In the genomic region with DNA sequence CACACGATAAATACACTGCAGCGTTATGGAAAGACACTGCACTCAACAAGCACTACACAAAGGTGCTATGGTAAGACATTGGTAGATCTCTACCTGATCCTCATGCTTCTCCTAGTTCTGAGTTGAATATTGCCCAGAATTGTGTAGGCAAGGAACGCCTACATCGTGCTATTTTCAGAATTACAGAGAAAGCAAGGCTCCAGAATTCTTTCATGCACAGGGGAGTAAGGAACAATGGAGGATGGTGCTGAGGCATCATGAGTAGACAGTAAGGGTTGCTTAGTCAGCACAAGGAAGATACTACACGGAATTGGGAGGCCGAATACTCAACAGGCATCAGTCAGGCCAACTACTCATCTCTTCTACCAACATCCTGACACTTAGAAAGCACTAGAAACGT, we compare ENCODE assay signal across 27 mouse cellular contexts.
DNase-seq lines count a peak whose midpoint lies in the region; ATAC-seq and TF ChIP-seq lines count a peak whose summit lies in the region.
"Had no signal": no experiment of that assay in that cellular context is flagged by ENCODE, and none has a peak within 500 bp of the region (broad histone marks: within the 10 kb centered on the region; RNA-seq: fewer than 3 reads in every experiment).

No protein-coding gene starts in this region.

- no peak overlapping the region for H3K4me3 ChIP-seq in gastrocnemius, adult 2 months
- H3K4me3 ChIP-seq: embryonic facial prominence, embryonic 13.5 days; embryonic facial prominence, embryonic 15.5 days; erythroblast, embryonic 14.5 days; forebrain, embryonic 10.5 days; forebrain, embryonic 12.5 days had no signal

- peak; percentile 86 for ATAC-seq in frontal cortex, adult (ENCODE audit: low TSS enrichment)
- ATAC-seq: activated CD4-positive, CD25-positive, alpha-beta regulatory T cell, adult 4 months; CD4-positive, CD25-positive, alpha-beta regulatory T cell, adult 4 months; forebrain, embryonic 14.5 days; Patski had no signal

- no peak for DNase-seq in frontal cortex, postnatal 25 days (ENCODE audit: low spot score in 2 of 2)
- DNase-seq in left cerebral cortex, adult 9 months (ENCODE audit: low spot score in 2 of 2): peak; percentile 14 to 35
- DNase-seq in left cerebral cortex, postnatal 36 days (ENCODE audit: low spot score in 2 of 2): no peak
- peak; percentile 31 for DNase-seq in right cerebral cortex, adult 18-20 months
- DNase-seq in right cerebral cortex, adult 2 months (ENCODE audit: low spot score in 2 of 2): no peak
- DNase-seq in gastrocnemius, adult 2 months: no peak
- DNase-seq: adrenal gland, adult 8-10 months; adrenal gland, postnatal 14 days; adrenal gland, postnatal 36 days; B cell, adult 2 months; cerebellum, adult 11 months; cerebellum, adult 18-20 months; cerebellum, adult 8-10 months; cerebellum, adult 9-11 months; cerebellum, postnatal 14 days; cerebellum, postnatal 36 days; embryo, embryonic 11 days had no signal

- intact Hi-C loops in left cerebral cortex, postnatal 36 days (cut with DNase I): no loop called here
- intact Hi-C loops in gastrocnemius, adult 2 months (cut with DNase I): no loop called here

- H3K27ac ChIP-seq in gastrocnemius, adult 2 months: no peak overlapping the region
- H3K27ac ChIP-seq: embryonic facial prominence, embryonic 13.5 days; embryonic facial prominence, embryonic 15.5 days; forebrain, embryonic 10.5 days; forebrain, embryonic 12.5 days had no signal

- no peak for TF ChIP-seq CTCF in gastrocnemius, adult 2 months (IDR thresholded peaks at IDR 0.05)

Comparison
In these comparisons a context has a peak if more than half of its experiments do, and no peak if none do; other contexts are left out.
1. DNase-seq: peak in left cerebral cortex, adult 9 months (2 of 2) and right cerebral cortex, adult 18-20 months (single experiment); none in frontal cortex, postnatal 25 days (0 of 2), left cerebral cortex, postnatal 36 days (0 of 2), right cerebral cortex, adult 2 months (0 of 2) and gastrocnemius, adult 2 months (single experiment).